Mouse (Mus musculus) intestine, postnatal 0 days (tissue): ENCODE results near the gene Cyb5d1. TPM values are rescaled to one million over a fixed set of nuclear protein-coding genes. Genes with fewer than 3 reads are reported as not detected.

Experiments
- ATAC-seq: fragments of 200-750 bp; cut with Nextera tagmentation; 2 replicates; pipeline ENCODE4 v1.8.0; 2017; ENCODE audit warnings: mild to moderate bottlenecking, moderate TSS enrichment, moderate library complexity
- H3K27ac ChIP-seq: fragments of 300-500 bp; sonication (generic); 2 replicates; pipeline ENCODE4 v1.5.1; 2014; ENCODE audit warnings: mild to moderate bottlenecking, low read depth, low read length, moderate library complexity
- H3K27me3 ChIP-seq: fragments of 300-500 bp; sonication (generic); replicated peaks from 2 replicates; pipeline ENCODE4 v1.6.1; 2014; ENCODE audit warnings: low read length, mixed read lengths; ENCODE audit not compliant: control insufficient read depth, insufficient read depth
- H3K36me3 ChIP-seq: fragments of 300-500 bp; sonication (generic); 2 replicates; pipeline ENCODE4 v1.6.1; 2014; ENCODE audit warnings: mild to moderate bottlenecking, moderate library complexity; ENCODE audit not compliant: control insufficient read depth, insufficient read depth
- H3K4me1 ChIP-seq: fragments of 300-500 bp; sonication (generic); replicated peaks from 2 replicates; pipeline ENCODE4 v1.6.1; 2014; ENCODE audit warnings: antibody characterized with exemption, low read length, mixed read lengths; ENCODE audit not compliant: control insufficient read depth, insufficient read depth
- H3K4me2 ChIP-seq: fragments of 300-500 bp; sonication (generic); replicated peaks from 2 replicates; pipeline ENCODE4 v1.6.1; 2014; ENCODE audit warnings: low read depth, mild to moderate bottlenecking, moderate library complexity
- H3K4me3 ChIP-seq: fragments of 300-500 bp; sonication (generic); 2 replicates; pipeline ENCODE4 v1.5.1; 2014; ENCODE audit warnings: low read depth, low read length
- H3K9ac ChIP-seq: fragments of 300-500 bp; sonication (generic); 2 replicates; pipeline ENCODE4 v1.6.1; 2014; ENCODE audit warnings: mild to moderate bottlenecking, low read depth, low read length
- H3K9me3 ChIP-seq: fragments of 300-500 bp; sonication (generic); 2 replicates; pipeline ENCODE4 v1.6.1; 2016; ENCODE audit warnings: mixed run types; ENCODE audit not compliant: control insufficient read depth
- CTCF ChIP-seq: sonication (generic); IDR thresholded peaks from 2 replicates; pipeline ENCODE4 v1.5.1; 2016; ENCODE audit warnings: low read depth, mild to moderate bottlenecking, control low read depth, antibody characterized with exemption, moderate library complexity
- WGBS: fragments of 180-500 bp; shearing (Covaris S2); extraction: QIAGEN DNeasy Blood & Tissue Kit; methylation state at CpG from one replicate; pipeline ENCODE4 v1.1.7; 2014; 5-methylcytosine and 5-hydroxymethylcytosine counted together
- polyA plus RNA-seq: library from polyadenylated mRNA; unstranded; fragments of >200 nt; fragmentation: Nextera tagmentation; extraction: Ambion mirVana; gene quantifications from 2 replicates; pipeline ENCODE4 v1.2.1, GENCODE M21; 2015

The Cyb5d1 gene
- polyA plus RNA-seq, 1 experiment from 2014 or later, result 8.9 TPM

DNA sequence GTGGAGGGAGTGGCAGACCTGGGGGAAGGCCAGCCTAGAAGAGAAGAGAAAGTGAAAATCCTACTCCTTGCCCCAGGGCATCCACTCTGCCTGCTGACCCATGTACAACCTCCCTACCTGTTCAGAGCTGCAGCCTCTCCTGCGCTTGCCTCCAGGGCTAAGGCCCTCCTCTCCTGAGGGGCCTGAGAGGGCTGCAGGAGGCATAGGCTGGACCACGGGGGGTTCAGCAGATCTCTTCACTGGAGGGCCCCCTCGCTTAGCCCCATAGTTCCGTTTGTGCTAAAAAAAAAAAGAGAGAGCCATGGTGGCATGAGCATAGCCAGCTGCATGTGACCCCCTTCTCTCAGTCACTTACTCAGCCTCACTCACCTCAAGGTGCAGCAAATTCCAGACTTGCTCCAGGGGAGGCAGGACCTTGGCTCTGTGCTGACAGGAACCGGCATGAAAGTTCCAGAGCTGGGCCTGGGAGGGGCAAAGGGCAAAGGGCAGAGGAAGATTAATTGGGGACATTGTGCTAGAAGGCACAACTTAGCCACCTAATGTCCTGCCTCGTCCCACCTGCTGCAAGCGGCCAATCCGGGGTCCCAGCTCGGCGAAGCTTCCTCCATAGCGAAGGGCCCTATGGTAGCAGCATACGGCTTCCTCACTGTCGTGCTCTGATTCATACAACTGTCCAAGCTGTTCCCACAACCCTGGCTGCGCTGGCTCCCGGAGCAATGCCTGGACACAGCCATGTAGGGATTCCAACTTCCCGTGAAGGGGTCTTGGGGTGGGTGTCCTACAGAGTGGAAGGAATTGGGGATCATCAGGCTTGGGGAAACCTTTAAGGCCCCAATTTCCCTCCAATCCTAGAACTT lies 11.7 kb upstream of the Cyb5d1 start:
- no peak for ATAC-seq
- Histone ChIP-seq H3K36me3 (peaks cover 53% of the 10 kb centered on the region), H3K27me3 (no peaks in the 10 kb centered on the region), H3K4me2 (no peak overlapping the region), H3K4me1 (no peaks in the 10 kb centered on the region), H3K9ac (no peak overlapping the region), H3K27ac (no peak overlapping the region), H3K4me3 (no peak overlapping the region), H3K9me3 (no peaks in the 10 kb centered on the region)
- no peak for TF ChIP-seq CTCF
- WGBS, result 85% methylated on average over 16 of the region's 16 CpGs

DNA sequence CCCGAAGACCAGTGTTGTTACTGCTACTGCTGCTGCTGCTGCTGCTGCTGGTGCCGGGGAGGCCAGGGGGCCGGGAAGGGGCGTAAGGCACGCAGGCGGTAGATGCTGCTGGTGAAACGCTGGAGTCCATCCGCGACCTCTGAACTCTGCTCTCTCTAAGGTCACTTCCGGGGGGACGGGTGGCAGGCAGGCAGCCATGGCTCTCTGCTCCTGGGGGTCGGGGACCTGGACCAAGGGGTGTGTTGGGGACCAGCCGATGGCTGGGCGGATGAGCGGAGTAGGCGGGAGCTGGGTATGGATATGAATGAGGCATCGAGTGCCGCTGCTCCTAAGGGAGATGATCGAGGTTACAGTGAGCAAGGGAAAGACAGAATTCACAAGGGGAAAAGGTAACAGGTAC lies 10.9 kb upstream of the Cyb5d1 start:
- no peak for TF ChIP-seq CTCF
- WGBS, result 85% methylated on average over 19 of the region's 19 CpGs

DNA sequence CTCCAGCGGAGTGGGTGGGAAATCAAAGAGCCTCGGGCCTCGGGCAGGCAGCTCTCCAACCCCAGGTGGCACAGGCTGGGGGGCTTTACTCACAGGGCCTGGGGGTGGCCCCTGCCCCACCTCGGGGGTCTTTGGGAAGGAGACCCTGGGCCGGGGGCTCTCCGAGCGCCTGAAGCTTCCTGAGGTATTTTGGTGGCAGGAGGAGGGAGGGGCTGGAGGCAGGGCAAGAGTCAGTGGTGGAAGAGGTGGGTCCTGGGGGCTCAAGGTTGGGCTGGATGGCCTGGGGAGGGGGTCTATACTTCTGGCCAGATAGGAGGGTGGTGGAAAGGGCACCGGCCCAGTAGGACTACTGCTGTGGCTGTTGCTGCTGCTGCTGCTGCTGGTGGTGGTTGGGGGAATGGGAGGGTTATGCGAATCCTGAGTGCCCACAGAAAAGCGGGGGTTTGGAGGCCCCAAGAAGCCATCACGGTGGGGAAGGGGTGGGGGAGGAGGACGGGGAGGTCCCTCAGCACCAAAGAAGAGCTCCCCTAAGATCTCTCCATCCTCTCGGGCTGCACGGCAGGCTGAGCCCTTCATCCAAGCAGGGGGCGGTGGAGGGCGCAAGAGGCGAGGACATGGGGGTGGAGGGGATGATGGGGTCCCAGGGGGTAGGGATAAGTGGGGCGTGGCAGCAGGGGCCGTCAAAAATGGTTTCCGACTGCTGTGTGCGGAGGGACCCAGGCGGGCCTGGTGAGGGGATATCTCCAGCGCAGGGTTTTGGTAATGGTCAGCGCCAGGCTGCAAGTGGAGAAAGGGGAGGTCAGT lies 10.2 kb upstream of the Cyb5d1 start:
- H3K27ac ChIP-seq, result no peak overlapping the region
- TF ChIP-seq CTCF, result no peak
- no peak overlapping the region for H3K4me2 ChIP-seq
- H3K4me1 ChIP-seq, result no peaks in the 10 kb centered on the region
- H3K9me3 ChIP-seq, result no peaks in the 10 kb centered on the region
- H3K4me3 ChIP-seq, result no peak overlapping the region
- H3K36me3 ChIP-seq, result peaks cover 67% of the 10 kb centered on the region
- no peak overlapping the region for H3K9ac ChIP-seq
- 87% methylated on average over 24 of the region's 24 CpGs for WGBS
- H3K27me3 ChIP-seq, result no peaks in the 10 kb centered on the region
- no peak for ATAC-seq

More for the DNA sequence above, 10.9 kb upstream of the Cyb5d1 start:
- Histone ChIP-seq H3K36me3 (peaks cover 61% of the 10 kb centered on the region), H3K4me1 (no peaks in the 10 kb centered on the region), H3K4me2 (no peak overlapping the region), H3K27ac (no peak overlapping the region; the same call in 1 of the 2 replicates), H3K4me3 (no peak overlapping the region), H3K9ac (no peak overlapping the region), H3K9me3 (no peaks in the 10 kb centered on the region), H3K27me3 (no peaks in the 10 kb centered on the region)
- no peak for ATAC-seq

DNA sequence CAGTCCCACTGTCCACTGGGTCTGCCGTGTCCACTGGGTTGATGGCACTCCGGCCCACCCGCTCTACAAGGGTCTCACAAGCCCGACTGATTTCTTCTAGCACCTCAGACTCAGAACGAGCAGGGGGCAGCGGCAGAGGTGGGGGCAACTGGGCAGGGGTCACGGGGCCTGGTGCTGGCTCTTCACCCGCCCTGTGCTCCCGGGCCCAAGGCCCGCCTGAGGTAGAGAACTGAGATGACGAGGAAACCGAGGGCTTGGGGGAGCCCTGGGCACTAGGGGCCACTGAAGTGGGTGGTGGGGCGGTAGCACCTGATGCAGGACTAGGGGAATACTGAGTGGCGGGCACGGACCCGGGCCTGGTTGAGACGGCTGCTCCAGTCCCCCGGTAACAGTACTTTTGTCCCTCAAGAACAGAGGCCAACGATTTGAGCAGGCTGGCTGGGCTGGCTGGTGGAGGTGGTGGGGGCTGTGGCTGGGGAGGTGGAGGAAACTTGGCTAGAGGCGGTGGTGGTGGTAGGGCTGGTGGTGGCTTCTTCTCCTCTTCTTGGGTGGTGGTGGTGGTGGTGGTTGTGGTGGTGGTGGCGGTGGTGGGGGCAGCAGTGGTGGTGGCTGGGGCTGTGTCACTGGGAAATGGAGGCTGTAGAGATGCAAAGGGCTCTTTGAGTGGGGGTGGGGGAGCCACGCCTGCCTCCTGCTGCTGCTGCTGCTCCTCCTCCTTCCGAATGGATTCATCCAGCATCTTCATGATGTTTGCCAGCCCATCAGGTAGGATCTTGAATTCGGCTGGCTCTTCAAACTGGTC lies 9.4 kb upstream of the Cyb5d1 start:
- H3K27ac ChIP-seq, result no peak overlapping the region
- no peaks in the 10 kb centered on the region for H3K27me3 ChIP-seq
- TF ChIP-seq CTCF, result no peak
- H3K9me3 ChIP-seq, result no peaks in the 10 kb centered on the region
- H3K4me1 ChIP-seq, result no peaks in the 10 kb centered on the region
- H3K36me3 ChIP-seq, result peaks cover 75% of the 10 kb centered on the region
- no peak overlapping the region for H3K4me2 ChIP-seq
- no peak overlapping the region for H3K4me3 ChIP-seq
- no peak for ATAC-seq
- WGBS, result 93% methylated on average over 24 of the region's 24 CpGs
- H3K9ac ChIP-seq, result no peak overlapping the region

DNA sequence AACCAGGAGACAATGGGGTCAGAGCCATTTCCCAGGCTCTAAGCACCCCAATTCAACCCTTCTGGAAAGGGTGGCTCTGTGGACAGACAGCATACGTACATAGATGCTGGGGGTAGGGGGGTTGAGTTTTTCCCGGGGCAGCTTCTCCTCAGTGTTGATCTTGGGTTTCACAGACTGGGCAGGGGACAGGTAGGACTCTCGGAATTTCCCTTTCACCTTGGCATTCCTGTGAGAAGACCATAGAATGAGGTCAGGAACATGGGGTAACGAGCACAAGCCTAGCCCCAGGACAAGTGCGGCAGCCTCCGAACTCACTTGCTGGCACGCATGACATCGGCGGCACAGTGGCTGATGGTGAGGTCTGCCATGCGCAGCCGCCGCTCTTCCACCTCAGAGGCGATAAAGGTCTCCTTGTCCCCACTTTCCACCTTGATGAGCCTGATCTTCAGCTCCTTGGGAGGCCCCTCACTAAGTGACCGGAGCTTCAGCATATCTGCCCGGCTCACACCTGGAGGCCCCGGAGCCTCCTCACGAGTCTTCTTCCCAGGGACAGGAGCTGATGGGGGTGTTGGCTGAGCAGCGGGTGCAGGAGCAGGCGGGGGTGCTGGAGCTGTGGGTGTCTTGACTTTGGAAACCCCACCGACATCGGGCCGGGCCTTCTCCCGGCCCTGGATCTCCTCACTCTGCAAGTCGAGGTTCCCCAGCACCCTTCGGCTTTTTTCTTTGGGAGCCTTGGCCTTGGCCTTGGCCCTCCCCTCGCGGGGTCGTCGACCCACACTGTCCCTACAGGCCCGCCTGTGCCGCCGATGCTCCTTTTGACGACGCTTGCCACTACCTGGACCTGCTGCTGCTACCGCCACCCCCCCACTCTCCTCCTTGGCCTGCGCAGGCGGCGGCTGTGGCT lies 8.5 kb upstream of the Cyb5d1 start:
- no peak overlapping the region for H3K4me3 ChIP-seq
- no peak overlapping the region for H3K9ac ChIP-seq
- peaks cover 81% of the 10 kb centered on the region for H3K36me3 ChIP-seq
- no peak for TF ChIP-seq CTCF
- no peaks in the 10 kb centered on the region for H3K27me3 ChIP-seq
- H3K4me1 ChIP-seq, result no peaks in the 10 kb centered on the region
- H3K27ac ChIP-seq, result no peak overlapping the region
- no peak for ATAC-seq
- H3K9me3 ChIP-seq, result no peaks in the 10 kb centered on the region
- H3K4me2 ChIP-seq, result no peak overlapping the region
- WGBS, result 88% methylated on average over 38 of the region's 38 CpGs
